Mouse (Mus musculus) cerebellum, postnatal 36 days (tissue): ENCODE results near the gene Armcx1.
"Not testable (repeated sequence)": the region's sequence is repeated elsewhere in the genome, so short reads cannot be mapped to it uniquely, and the experiment has no call there.

ENCODE experiments used
- DNase-seq, 2 experiments: peaks; one replicate each; pipeline ENCODE4 v3.0.0; 2021 to 2022; ENCODE audit warnings: mixed read lengths in 2 of 2

The Armcx1 gene

GRCm38 (mm10) chrX:134763428-134764198, 45.9 kb downstream of the Armcx1 start:
- DNase-seq: not testable (repeated sequence)
